ENCODE assay signal across 9 mouse cellular contexts in the genomic region with DNA sequence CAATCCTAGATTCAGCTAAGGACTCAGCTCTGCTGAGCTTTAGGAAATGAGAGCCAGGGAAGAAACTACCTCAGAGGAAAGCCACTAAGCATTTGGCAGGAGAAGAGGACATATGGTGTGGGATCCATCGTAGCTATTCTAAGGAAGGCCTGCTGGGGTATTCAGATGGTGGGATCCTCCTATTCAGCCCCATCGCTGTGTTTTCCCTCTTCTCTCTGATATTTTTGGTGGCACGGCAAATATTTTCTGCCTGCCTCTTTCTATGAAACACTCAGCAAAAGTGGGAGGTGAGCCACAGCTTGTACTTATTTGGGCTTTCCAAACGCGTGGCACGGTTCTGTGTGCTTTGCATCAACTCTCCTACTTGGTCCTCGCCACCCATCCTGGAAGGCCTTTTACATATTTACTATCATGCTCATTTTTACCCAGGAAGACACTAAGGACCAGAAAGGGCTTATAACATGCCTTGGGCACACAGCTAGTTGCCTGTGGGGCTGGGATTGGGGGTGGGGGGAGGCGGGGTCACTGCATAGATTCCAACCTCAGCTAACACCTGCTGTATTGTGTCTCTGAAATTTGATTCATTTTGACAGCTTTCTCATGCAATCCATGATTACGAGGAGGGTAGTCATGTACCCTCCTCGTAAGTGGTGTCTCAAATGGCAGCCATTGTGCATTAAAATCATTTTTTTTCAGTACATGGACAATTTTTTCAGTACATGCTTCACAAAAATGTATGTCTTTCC. TPM values are rescaled to one million over a fixed set of nuclear protein-coding genes. Genes with fewer than 3 reads are reported as not detected.
DNase-seq lines count a peak whose midpoint lies in the region; ATAC-seq and TF ChIP-seq lines count a peak whose summit lies in the region.
"Had no signal": no experiment of that assay in that cellular context is flagged by ENCODE, and none has a peak within 500 bp of the region (broad histone marks: within the 10 kb centered on the region; RNA-seq: fewer than 3 reads in every experiment).

No protein-coding gene starts in this region.

- H3K9ac ChIP-seq in intestine, embryonic 14.5 days (ENCODE audit: low read length) = no peak overlapping the region
- no peak overlapping the region for H3K9ac ChIP-seq in intestine, postnatal 0 days (ENCODE audit: low read depth, low read length)

- H3K4me1 ChIP-seq in intestine, embryonic 14.5 days (replicated peaks; ENCODE audit: control insufficient read depth, insufficient read depth, low read length) = peaks cover 27% of the 10 kb centered on the region
- H3K4me1 ChIP-seq in intestine, postnatal 0 days (replicated peaks; ENCODE audit: control insufficient read depth, insufficient read depth, low read length) = no peaks in the 10 kb centered on the region

- H3K27me3 ChIP-seq in intestine, embryonic 14.5 days (replicated peaks; ENCODE audit: control insufficient read depth, insufficient read depth, low read length) = no peaks in the 10 kb centered on the region
- H3K27me3 ChIP-seq in intestine, postnatal 0 days (replicated peaks; ENCODE audit: control insufficient read depth, insufficient read depth, low read length) = no peaks in the 10 kb centered on the region

- no peaks in the 10 kb centered on the region for H3K36me3 ChIP-seq in intestine, embryonic 14.5 days (ENCODE audit: control insufficient read depth, insufficient read depth, low read length)
- H3K36me3 ChIP-seq in intestine, postnatal 0 days (ENCODE audit: control insufficient read depth, insufficient read depth) = no peaks in the 10 kb centered on the region

- H3K4me2 ChIP-seq in intestine, embryonic 14.5 days (ENCODE audit: low read length) = no peak overlapping the region
- H3K4me2 ChIP-seq in intestine, postnatal 0 days (replicated peaks; ENCODE audit: low read depth) = no peak overlapping the region

- DNase-seq in intestine, embryonic 14.5 days (ENCODE audit: low spot score) = no peak
- peak; percentile 47 to 81 for DNase-seq in cerebellum, postnatal 14 days
- peak; percentile 67 to 86 for DNase-seq in layer of hippocampus, adult 2 months (ENCODE audit: low spot score in 2 of 2)
- DNase-seq in right cerebral cortex, adult 18-20 months = peak; percentile 79
- no peak for DNase-seq in ovary, postnatal 36 days (ENCODE audit: low spot score)
- no peak for DNase-seq in embryo, embryonic 9.5 days (ENCODE audit: extremely low spot score)
- no peak for DNase-seq in lung, postnatal 25 days (ENCODE audit: low spot score)

- no peak for TF ChIP-seq CTCF in intestine, postnatal 0 days (IDR thresholded peaks at IDR 0.05; ENCODE audit: low read depth)
- TF ChIP-seq CTCF in layer of hippocampus, adult 2 months (conservative IDR thresholded peaks at IDR 0.05) = no peak

- H3K27ac ChIP-seq in intestine, embryonic 14.5 days (ENCODE audit: low read depth) = peak overlapping the region; percentile 75
- no peak overlapping the region for H3K27ac ChIP-seq in intestine, postnatal 0 days (ENCODE audit: low read depth, low read length)
- no peak overlapping the region for H3K27ac ChIP-seq in layer of hippocampus, adult 2 months

- 81% methylated on average over 10 of the region's 10 CpGs for WGBS in intestine, embryonic 14.5 days
- WGBS in intestine, postnatal 0 days = 80% methylated on average over 10 of the region's 10 CpGs

- no peak for ATAC-seq in intestine, embryonic 14.5 days (replicated peaks; ENCODE audit: low FRiP score, low TSS enrichment, low read depth)
- no peak for ATAC-seq in intestine, postnatal 0 days

- H3K9me3 ChIP-seq in intestine, embryonic 14.5 days (ENCODE audit: control insufficient read depth, low read length) = no peaks in the 10 kb centered on the region
- H3K9me3 ChIP-seq in intestine, postnatal 0 days (ENCODE audit: control insufficient read depth) = no peaks in the 10 kb centered on the region

- no peak overlapping the region for H3K4me3 ChIP-seq in intestine, embryonic 14.5 days (ENCODE audit: low read depth, low read length)
- no peak overlapping the region for H3K4me3 ChIP-seq in intestine, postnatal 0 days (ENCODE audit: low read depth, low read length)
- H3K4me3 ChIP-seq in layer of hippocampus, adult 2 months = no peak overlapping the region

RNA-seq across cellular contexts. Expression of gene Usp29, which starts 46.1 kb away (rescaled TPM):
- 5.7 and 6.8 TPM in 2 replicates for polyA plus RNA-seq in intestine, embryonic 14.5 days (2014; fragmentation: Nextera tagmentation; extraction: Ambion mirVana)
- polyA plus RNA-seq in intestine, postnatal 0 days (2015; fragmentation: Nextera tagmentation; extraction: Ambion mirVana) = 0.68 and 0.71 TPM in 2 replicates
- 10 to 100 TPM; 29.7 to 31.6 TPM for total RNA-seq in layer of hippocampus, adult 2 months (2021)
- total RNA-seq: MEL had no signal

RNA-seq across cellular contexts. Expression of gene Peg3, which starts 46.3 kb away (rescaled TPM):
- 151 and 164 TPM in 2 replicates for polyA plus RNA-seq in intestine, embryonic 14.5 days (2014; fragmentation: Nextera tagmentation; extraction: Ambion mirVana)
- polyA plus RNA-seq in intestine, postnatal 0 days (2015; fragmentation: Nextera tagmentation; extraction: Ambion mirVana) = 15.6 and 16.6 TPM in 2 replicates
- total RNA-seq in layer of hippocampus, adult 2 months (2021) = 100 to 1,000 TPM; 172 to 173 TPM
- total RNA-seq: MEL had no signal

Comparison
In these comparisons a context has a peak if more than half of its experiments do, and no peak if none do; other contexts are left out.
1. DNase-seq: peak in cerebellum, postnatal 14 days (2 of 2), layer of hippocampus, adult 2 months (2 of 2) and right cerebral cortex, adult 18-20 months (single experiment); none in intestine, embryonic 14.5 days (single experiment), ovary, postnatal 36 days (single experiment), embryo, embryonic 9.5 days (single experiment) and lung, postnatal 25 days (single experiment).